Mouse (Mus musculus) thymus, postnatal 14 days (tissue): ENCODE results near the gene Dennd4c.

Source experiments
- DNase-seq: peaks from one replicate; pipeline ENCODE4 v3.0.0; 2021

Gene Dennd4c

DNA sequence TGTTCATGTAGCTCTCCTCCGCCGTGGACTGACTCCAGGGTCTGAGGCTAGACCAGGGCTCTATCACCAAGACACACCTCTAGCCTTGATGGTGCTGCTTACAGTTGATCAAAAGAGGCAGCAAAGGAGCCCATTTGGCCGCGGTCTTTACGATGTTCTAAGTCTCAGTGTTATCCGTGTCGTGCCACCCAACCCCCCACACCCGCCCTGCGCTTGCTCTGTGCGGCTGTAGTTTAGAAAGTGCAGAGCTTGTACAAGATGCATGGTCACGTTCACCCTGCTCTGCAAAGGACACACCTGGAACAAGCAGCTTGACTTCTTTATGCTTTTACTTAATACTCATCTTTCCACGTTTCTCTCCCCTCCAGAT lies 137.4 kb downstream of the Dennd4c start:
- peak; percentile 38 for DNase-seq

DNA sequence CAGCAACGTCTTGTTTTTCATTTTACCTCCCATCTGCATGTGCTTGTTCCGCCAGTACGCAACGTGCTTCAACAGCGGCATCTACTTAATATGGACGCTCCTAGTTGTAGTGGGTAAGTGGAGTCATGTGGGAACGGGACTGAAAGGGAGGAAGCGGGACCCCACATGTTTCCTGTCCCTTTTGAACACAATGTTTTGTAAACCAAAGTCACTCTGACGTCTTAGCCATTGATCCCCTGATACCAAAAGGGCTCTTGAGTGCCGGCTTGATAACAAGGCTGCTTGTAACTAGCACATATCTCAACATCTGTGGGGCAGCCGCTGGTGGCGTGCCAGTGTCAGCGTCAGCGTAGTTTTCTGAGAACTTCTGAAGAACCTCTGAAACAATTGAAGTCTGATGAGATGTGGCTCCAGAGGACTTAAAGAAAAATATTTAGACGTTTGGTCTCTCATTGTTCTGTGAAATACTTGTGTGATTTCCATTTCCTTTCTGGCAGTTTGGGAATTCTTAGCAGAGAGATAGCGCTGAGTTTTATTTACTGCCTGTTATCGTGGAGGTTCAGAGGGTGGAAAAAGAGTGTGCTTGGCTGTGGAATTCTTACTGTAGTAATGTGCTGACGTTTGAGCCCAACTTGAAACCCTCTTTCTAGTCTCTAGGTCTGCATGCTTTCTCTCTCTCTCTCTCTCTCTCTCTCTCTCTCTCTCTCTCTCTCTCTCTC lies 138.0 kb downstream of the Dennd4c start:
- peak; percentile 55 for DNase-seq

DNA sequence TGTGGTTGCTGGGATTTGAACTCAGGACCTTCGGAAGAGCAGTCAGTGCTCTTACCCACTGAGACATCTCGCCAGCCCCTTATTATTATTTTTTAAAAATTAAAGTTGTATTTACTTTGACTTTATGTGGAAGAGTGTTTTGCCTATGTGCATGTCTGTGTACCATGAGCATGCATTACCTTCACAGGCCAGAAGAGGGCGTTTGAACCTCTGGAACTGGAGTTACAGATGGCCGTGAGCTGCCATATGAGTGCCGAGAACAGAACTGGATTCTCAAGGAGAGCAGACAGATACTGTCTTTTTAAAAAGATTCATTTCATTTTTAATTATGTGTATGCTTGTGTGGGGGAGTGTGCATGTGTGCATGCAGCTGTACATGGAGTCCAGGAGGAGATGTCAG lies 139.5 kb downstream of the Dennd4c start:
- DNase-seq = peak; percentile 27

DNA sequence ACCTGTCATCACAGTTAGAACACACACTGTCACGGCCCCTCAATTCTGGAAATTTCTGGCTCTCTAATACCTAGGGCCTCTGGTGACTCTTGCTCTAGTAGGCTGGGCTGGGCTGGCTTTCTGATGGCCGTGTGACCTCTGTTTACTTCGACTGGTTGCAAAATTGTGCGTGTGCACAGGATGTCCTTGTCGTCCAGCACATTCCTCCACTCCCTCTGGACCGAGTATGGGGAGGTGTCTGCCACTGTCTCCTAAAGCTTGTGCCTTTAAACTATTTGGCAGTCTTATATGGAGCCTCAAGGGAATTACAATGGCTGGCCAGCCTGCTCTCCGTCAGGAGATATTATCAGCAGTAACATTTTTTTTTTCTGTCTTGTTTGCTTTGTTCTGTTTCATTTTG lies 149.1 kb downstream of the Dennd4c start:
- DNase-seq = no peak

DNA sequence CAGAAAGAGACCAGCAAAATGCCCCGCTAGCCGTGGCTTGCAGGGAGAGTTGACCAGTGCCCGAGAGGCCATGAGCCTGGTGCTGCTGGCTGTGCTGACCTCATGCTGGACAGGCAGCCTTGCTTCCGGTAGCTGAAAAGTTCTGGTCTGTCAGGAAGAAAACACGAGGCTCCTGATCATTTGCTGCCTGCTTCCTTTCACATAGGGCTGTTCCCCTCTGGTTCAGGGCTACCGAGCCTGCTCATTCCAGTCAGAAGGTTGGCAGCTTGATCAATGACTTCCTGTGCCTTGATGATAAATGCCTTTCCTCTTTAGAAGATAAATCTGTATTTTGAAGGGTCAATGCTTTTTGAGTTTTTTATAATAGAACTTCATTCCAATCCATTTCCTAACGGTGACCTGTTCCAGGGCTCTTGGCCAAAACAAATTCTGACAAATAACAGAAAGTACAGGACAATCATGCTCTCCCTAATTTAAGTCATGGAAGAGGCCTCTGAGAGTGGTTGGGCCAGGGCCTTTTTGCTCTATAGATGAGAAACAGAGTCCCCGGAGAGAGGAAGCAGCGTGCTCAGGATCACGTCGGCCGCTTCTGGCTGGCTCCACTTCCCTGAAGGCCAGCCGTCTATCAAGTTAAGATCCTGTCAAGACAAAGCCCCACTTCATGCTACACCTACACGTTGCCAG lies 150.6 kb downstream of the Dennd4c start:
- DNase-seq = no peak
